Mouse (Mus musculus): Measurements from ENCODE around the gene Tab1.

DNA sequence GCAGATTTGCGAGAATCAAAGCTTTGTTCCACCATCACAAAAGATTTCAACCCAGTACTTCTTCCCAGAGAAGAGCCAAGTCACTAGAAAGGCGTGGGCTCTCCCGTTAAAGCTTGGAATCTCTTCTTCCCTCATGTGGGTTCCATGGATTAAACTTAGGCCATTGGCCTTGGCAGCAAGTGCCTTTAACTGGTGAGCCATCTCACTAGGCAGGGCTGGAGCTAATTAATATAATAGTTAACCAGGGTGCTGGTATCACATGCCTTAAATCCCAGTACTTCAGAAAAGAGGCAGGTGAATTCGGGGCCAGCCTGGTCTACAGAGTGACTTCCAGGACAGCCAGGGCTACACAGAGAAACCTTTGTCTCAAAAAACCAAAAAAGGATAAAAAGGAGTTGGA lies 8.3 kb upstream of the Tab1 start:
- TF ChIP-seq CTCF (IDR thresholded peaks at IDR 0.05; ENCODE audit: insufficient read depth, low read depth, low read length) (no peak), POLR2A (IDR thresholded peaks at IDR 0.05; ENCODE audit: insufficient read depth, low read depth, low read length) (no peak)

All from olfactory bulb, adult 2 months (tissue).